Mouse (Mus musculus): ENCODE results near the gene Erbb3.
"Not testable (repeated sequence)": the region's sequence is repeated elsewhere in the genome, so short reads cannot be mapped to it uniquely, and the experiment has no call there.

Erbb3 gene

DNA sequence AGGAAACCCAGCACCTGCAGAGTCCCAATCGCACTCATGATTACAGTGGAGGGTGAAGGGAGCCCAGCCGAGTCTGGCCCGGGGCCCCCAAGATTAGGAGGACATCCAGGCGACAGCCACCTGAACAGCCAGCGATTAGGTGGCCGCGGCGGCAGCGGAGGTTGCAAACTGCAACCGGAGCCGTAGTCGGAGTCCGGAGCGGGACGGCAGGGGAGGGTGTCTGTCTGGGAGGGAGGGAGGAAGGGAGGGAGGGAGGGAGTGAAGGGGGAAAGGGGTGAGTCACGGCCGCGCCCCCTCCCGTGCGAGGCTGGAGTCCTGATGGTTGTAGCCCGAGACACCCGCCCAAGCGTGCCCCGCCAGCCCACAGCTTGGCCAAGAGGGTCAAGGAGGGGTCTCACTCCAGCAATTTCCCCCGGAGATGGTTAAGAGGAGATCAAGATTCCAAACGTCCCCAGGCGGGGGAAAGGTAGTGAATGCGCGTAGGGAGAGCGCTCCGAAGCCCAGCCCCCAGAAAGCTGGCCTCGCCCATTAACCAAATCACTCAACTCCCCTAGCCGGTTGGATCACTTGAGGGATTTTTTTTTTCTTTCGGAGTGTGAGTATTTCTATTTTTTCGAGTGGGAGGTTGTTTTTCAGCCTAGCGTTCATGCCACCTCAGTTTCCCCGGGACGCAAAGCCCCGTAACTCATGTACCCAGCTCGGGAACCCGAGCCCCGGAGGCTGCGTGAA is at the start of gene Erbb3:
TSS of gene Erbb3 (minus strand) at position 189 of the 729 bp plus-strand sequence.
- in situ Hi-C loops (cut with MboI, MseI) = no loop called here

GRCm38 (mm10) chr10:128637011-128637410 is 47.6 kb upstream of the Erbb3 start:
- in situ Hi-C loops (cut with MboI, MseI) = no loop called here

GRCm38 (mm10) chr10:128636561-128636960 is 47.1 kb upstream of the Erbb3 start:
- in situ Hi-C loops (cut with MboI, MseI) = no loop called here

DNA sequence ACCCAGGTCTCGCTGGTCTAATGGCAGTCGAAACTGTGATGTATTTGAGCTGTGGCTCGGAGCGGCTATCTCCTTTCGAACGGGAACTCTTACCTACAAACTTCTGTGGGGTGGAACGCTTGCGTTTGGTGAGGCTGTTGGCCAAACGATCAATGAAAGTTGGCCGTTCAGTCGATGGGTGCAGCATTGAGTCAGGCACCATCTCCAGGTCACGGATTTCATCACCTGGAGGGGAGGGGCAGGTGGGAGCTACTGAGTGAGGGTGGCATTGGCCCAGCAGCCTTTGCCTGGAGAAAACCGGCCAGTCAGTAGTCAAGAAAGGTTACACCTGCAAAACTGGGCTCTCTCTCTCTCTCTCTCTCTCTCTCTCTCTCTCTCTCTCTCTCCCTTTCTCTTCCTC is 46.2 kb upstream of the Erbb3 start:
- in situ Hi-C loops (cut with MboI, MseI) = no loop called here

- in situ Hi-C loops (cut with MboI, MseI) = no loop called here
Measured at GRCm38 (mm10) chr10:128631571-128631970, 42.1 kb upstream of the Erbb3 start.

DNA sequence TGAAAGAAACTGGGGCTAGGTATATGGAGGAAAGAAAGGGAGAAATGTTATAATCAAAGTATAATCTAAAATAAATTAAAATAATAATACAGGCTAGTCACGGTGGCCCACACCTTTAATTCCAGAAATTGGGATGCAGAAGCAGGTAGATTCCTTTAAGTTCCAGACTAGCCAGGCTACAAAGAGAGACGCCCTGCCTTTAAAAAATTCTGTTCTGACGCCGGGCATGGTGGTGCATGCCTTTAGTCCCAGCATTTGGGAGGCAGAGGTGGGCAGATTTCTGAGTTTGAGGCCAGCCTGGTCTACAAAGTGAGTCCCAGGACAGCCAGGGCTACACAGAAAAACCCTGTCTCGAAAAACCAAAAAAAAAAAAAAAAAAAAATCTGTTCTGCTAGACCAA is 40.9 kb upstream of the Erbb3 start:
- in situ Hi-C loops (cut with MboI, MseI) = not testable (repeated sequence)

GRCm38 (mm10) chr10:128629746-128630145 is 40.3 kb upstream of the Erbb3 start:
- in situ Hi-C loops (cut with MboI, MseI) = loop anchor here (5.0 kb wide), 1 partner anchor 43 kb away; the partner anchor contains the start of gene Suox

DNA sequence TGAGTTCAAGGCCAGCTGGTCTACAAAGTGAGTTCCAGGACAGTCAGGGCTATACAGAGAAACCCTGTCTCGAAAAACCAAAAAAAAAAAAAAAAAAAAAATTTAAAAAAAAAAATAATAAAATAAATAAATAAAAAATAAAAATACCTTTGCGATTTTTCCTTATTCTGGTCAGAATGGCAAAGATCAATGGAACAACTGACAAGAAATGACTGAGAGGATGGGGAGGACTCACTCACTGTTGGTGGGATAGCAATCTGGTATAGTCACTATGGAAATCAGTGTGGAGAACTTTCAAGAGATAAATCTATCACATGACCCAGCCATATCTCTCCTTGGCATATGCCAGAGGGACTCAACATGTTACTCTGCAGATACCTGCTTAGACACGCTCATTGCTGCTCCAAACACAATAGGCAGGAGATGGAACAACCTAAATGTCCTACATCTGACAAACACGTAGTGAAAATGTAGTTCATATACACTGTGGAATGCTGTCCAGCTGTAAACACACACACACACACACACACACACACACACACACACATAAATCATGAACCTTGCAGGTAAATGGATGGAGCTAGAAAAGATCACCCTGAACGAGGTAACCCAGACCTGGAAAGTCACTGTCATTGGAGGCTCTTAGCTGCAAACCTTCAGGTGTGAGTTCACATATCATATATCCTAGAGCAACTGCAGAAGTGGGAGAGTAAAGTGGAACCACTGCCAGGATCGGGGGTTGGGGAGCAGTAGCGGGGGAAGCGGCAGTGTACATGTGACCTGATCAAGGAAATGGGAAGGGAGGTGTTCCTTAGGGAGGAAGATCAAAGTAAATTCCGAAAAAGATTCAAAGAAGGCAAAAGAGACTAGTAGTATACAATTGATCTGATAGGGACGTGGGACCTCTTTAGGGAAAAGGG is 38.2 kb upstream of the Erbb3 start:
- in situ Hi-C loops (cut with MboI, MseI) = loop anchor here (5.0 kb wide), 1 partner anchor 45 kb away; the partner anchor contains the start of gene Suox

DNA sequence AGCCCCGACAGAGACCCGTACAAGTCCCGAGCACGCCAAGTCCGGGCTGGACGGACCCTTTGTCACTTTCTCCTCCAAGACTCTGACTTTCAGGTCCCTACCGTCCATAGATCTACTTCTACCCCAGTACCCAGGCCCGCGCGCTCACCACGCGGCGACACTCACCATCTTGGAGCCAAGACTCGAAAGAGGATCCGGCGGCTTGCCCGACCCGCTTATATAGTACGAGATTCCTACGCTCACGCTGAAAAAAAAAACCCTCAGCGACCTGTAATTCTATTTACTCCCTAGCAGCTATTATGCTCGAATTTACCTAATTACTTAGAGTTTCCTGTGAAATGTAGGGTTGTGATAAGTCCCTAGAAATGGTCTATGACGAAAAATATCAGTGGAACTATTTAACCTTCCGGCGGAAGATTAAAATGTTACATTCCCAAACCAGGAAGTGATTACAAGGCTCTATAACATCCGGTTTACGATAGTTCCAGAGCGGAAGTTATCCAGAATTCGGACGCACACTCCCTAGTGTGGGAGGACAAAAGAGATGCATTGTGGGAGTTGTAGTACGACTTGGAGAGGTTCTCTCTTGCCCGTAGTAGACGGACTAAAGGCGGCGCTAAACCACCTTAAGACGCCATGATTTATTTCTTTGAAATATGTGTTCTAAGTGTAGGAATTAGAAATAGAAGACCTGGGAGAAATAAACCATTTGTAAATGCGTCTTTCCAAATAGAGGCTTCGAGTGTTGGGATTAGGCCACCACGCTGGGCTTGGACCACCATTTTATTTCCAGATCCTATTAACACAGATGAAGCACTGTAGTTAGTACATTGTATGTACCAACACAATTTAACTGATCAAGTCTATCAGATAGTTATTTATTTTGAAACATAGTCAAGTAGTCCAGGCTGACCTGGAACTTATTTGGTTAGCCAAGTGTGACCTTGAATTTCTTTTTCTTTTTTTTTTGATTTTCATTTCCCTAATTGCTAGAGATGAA is 37.2 kb upstream of the Erbb3 start, which contains the start of gene Rps26:
TSS of gene Rps26 (minus strand) at position 437 of the 1,000 bp plus-strand sequence.
- in situ Hi-C loops (cut with MboI, MseI) = loop anchor here (5.0 kb wide), 1 partner anchor 46 kb away; the partner anchor contains the start of gene Suox

DNA sequence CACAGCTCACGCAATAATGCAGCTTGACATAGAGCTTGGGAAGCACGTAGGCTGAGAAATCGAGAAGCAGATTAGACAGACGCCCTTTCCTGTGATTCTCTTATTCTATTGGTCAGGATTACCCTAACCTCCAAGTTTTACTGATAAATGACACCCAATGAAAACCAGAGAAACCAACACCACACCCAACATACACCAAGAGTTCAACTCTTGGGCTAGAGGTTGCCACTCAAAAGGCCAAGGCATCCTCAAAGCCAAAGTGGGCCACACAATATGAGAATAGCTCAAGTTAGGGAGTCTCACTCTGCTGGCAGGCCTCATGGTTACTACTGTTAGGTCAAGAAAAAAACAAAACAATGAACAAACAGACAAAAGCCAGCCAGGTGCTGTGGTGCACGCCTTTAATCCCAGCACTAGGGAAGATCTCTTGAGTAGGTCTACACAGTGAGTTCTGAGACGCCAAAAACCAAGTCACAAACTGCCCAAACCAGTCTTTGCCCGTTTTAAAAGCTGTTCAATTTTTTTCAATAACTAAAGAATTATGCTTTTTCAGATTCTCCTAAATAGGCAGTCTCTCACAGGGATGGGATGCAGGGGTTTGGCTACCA is 35.9 kb upstream of the Erbb3 start:
- in situ Hi-C loops (cut with MboI, MseI) = loop anchor here (5.0 kb wide), 1 partner anchor 47 kb away; the partner anchor contains the start of gene Suox

DNA sequence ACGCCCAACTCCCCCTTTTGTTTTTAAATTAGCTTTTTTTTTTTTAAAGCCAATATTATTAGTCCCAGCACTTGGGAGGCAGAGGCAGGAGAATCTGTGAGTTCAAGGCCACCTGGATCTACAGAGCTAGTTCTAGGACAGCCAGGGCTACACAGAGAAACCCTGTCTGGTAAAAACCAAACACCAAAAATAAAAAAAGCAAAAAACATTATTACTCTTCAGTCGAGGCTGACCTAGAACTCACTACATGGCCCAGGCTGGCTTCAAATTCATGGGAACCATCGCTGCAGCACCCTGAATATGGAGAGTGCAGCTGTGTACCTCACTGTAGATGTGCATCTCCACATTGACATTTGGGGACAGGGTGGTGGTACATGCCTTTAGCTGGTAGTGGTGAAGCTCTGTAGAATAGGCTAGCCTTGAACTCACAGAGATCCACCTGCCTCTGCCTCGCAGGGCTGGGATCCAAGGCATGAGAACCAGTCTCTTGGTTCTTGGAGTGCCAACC is 33.7 kb upstream of the Erbb3 start:
- in situ Hi-C loops (cut with MboI, MseI) = loop anchor here (5.0 kb wide), 1 partner anchor 1306 kb away; no protein-coding TSS in a partner anchor

DNA sequence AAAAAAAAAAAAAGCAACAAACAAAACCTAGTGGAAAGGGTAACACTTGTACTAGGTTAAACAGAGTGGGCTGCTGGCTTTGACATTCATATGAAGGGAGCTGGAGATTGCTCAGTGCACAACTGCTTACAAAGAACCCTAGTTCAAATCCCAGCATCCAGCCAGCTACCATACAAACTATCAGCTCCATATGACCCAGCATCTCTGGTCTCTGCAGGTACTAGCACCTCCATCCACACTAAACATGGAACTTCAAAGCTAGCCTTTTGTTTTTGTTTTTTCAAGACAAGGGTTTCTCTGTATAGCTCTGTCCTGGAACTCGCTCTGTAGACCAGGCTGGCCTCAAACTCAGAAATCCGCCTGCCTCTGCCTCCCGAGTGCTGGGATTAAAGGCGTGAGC is 33.2 kb upstream of the Erbb3 start:
- in situ Hi-C loops (cut with MboI, MseI) = loop anchor here (5.0 kb wide), 1 partner anchor 1305 kb away; no protein-coding TSS in a partner anchor

DNA sequence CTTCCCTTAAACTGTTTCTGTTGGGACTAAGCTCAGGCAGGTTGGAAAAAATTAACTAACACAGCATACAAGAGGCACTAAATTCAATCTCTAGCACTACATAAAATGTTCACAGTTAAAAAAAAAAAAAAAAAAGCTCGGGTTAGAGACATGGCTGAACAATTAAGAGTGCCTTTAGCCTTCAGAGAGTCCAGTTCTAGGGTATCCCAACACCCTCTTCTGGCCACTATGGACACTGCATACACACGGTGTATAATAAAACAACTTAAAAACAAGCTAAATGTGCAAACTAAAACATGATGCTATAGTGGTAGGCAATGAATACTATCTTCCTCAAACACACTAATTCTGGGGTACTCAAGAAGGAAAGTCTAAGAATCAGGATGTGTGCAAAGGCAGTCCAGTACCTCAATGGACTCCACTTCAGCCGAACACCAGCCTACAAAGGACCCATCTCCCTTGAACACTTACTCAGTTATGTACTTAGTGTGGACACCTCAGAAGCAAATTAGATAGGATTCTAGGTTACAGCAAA is 32.6 kb upstream of the Erbb3 start:
- in situ Hi-C loops (cut with MboI, MseI) = loop anchor here (5.0 kb wide), 1 partner anchor 1305 kb away; no protein-coding TSS in a partner anchor

- in situ Hi-C loops (cut with MboI, MseI) = loop anchor here (5.0 kb wide), 1 partner anchor 1303 kb away; no protein-coding TSS in a partner anchor
Measured at GRCm38 (mm10) chr10:128620241-128620640, 30.8 kb upstream of the Erbb3 start.

DNA sequence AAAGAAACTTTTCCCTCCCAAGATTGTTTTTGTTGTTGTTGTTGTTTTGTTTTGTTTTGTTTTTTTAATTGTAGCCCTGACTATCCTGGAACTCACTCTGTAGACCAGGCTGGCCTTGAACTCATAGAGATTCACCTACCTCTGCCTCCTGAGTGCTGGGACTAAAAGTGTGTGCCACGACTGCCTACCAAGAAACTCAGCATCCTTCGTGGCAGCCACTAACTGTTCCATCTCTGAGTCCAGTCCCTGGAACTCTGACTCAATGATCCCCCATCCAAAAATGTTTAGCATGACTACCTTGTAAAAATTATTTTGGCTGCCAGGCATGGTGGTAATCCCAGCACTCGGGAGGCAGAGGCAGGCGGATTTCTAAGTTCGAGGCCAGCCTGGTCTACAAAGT is 29.7 kb upstream of the Erbb3 start:
- in situ Hi-C loops (cut with MboI, MseI) = not testable (repeated sequence)

- in situ Hi-C loops (cut with MboI, MseI) = no loop called here
Measured at GRCm38 (mm10) chr10:128618570-128618969, 29.1 kb upstream of the Erbb3 start.

DNA sequence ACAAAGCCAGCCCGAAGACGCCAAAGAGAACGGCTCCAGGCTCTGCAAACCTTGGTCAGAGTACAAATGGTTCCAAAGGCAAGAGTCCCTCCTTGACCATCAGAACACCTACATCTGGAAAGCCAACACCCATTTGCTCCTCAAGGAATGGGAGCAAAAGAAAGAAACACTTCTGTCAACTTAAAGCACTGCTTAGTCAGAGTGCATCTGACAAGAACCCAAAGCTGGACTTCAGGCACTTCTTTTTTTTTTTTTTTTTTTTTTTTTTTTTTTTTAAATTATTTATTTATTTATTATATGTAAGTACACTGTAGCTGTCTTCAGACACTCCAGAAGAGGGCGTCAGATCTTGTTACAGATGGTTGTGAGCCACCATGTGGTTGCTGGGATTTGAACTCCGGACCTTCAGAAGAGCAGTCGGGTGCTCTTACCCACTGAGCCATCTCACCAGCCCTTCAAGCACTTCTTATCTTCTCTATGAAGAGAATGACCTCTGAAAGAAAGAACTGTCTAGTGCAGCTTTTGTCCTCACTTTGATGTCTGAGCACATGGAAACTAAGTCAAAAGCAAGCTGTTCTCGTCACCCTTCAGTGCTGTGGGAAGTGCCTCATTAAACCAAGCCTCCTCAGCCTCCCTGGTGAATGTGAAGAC is 26.5 kb upstream of the Erbb3 start:
- in situ Hi-C loops (cut with MboI, MseI) = not testable (repeated sequence)

DNA sequence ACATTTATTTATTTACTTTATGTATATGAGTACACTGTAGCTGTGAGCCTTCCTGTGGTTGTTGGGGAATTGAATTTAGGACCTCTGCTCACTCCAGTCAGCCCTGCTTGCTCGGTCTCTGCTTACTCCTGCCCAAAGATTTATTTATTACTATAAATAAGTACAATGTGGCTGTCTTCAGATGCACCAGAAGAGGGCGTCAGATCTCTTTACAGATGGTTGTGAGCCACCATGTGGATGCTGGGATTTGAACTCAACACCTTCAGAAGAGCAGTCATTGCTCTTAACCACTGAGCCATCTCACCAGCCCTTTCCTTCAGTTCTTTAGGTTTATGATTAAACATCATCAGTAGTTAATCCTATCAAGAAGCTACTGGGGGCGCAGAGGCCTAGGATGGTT is 25.5 kb upstream of the Erbb3 start:
- in situ Hi-C loops (cut with MboI, MseI) = no loop called here

- in situ Hi-C loops (cut with MboI, MseI) = not testable (repeated sequence)
Measured at GRCm38 (mm10) chr10:128613820-128614219, 24.4 kb upstream of the Erbb3 start.

DNA sequence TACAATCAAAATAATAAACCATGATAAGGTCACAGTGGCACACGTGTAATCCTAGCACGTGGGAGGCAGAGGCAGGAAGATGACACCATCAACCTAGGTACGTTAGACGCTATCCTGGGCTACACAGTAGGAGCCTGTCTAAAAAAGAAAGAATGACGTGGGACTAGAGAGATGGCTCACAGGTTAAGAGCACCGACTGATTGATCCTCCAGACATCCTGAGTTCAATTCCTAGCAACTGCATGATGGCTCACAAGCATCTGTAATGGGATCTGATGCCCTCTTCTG is 23.6 kb upstream of the Erbb3 start:
- in situ Hi-C loops (cut with MboI, MseI) = no loop called here
